Mouse (Mus musculus) E14TG2a.4 (cell line): ENCODE results near the gene Ttll5.

Experiments
- CTCF ChIP-seq: conservative IDR thresholded peaks from 2 replicates; pipeline ENCODE4 v1.5.1; 2014; ENCODE audit warnings: low read length
- POU5F1 ChIP-seq: IDR thresholded peaks from 2 replicates; pipeline ENCODE4 v1.6.1; 2014; ENCODE audit warnings: low read length, borderline replicate concordance

DNA sequence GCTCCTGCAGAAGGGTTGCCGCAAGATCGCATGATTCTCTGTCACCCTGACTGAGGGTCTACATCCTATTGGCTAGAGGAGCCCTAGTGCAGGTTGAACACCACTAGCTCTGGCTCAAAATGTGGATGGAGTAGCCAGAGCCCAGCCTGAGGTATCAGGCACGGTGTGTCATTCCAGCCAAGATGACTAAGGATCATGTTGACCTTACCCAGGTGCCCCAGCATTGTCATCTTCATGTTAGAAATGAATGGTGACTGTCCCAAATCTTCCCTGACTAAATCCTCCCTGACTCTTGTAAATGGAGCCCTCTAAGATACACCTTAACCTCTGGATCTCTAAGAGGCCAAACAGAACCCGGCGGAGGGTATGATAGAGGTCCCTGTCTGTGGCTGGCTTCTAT, 44.8 kb upstream of the Ttll5 start:
- TF ChIP-seq CTCF (no peak), POU5F1 (no peak)
